Mouse (Mus musculus): ENCODE measurements around the gene Ccdc33. TPM values are rescaled to one million over a fixed set of nuclear protein-coding genes. Genes with fewer than 3 reads are reported as not detected.

Gene Ccdc33
- polyA plus RNA-seq, 1 experiment from 2014 or later, result 0.25 TPM

- 73% methylated on average over 22 of the region's 22 CpGs for WGBS
- H3K27ac ChIP-seq (replicated peaks; ENCODE audit: low read depth, low read length), result peak overlapping the region; percentile 96
- peak overlapping the region; percentile 61 for H3K9ac ChIP-seq (ENCODE audit: low read depth, low read length)
- peak overlapping the region; percentile 38 for H3K4me3 ChIP-seq (ENCODE audit: low read depth, low read length)
- peaks cover 66% of the 10 kb centered on the region for H3K4me1 ChIP-seq (ENCODE audit: control insufficient read depth, insufficient read depth, low read length)
- H3K9me3 ChIP-seq (ENCODE audit: control insufficient read depth, low read length), result no peaks in the 10 kb centered on the region
- no peaks in the 10 kb centered on the region for H3K27me3 ChIP-seq (replicated peaks; ENCODE audit: control insufficient read depth, insufficient read depth, low read length)
- no peak for ATAC-seq (ENCODE audit: low read depth)
- no peak for DNase-seq (ENCODE audit: low spot score)
- no peaks in the 10 kb centered on the region for H3K36me3 ChIP-seq (ENCODE audit: control insufficient read depth, insufficient read depth, low read length)
- H3K4me2 ChIP-seq (ENCODE audit: low read depth, low read length), result peak overlapping the region; percentile 65
Observed at GRCm38 (mm10) chr9:58156819-58157560, 38.4 kb upstream of the Ccdc33 start.

DNA sequence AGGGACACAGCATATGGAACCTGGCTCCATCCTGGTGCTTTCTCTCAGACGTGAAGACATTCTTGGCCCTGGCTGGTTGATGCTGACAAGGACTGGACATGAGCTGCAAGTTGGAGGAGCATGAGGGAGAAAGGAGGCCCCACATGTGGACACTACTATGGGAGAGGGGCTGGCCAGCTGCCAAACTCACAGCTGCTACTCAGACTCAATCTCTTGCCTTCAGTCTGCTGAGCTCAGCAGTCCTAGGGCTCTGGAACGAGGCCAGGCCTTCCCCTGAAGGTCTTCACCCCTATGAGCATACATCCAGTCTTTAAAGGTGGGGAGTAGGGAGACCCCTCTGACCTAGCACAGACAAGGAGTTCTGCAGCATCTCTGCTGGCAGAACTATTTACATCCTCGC lies 36.7 kb upstream of the Ccdc33 start:
- H3K4me1 ChIP-seq (ENCODE audit: control insufficient read depth, insufficient read depth, low read length), result peaks cover 65% of the 10 kb centered on the region
- no peak for ATAC-seq (ENCODE audit: low read depth)
- peak overlapping the region; percentile 65 for H3K4me2 ChIP-seq (ENCODE audit: low read depth, low read length)
- peak overlapping the region; percentile 38; the same call in 1 of the 2 replicates for H3K4me3 ChIP-seq (ENCODE audit: low read depth, low read length)
- H3K36me3 ChIP-seq (ENCODE audit: control insufficient read depth, insufficient read depth, low read length), result no peaks in the 10 kb centered on the region
- 0 out of 2 replicates have a peak overlapping the region, but pooled peaks have one; percentile 5 for H3K9ac ChIP-seq (ENCODE audit: low read depth, low read length)
- H3K27me3 ChIP-seq (replicated peaks; ENCODE audit: control insufficient read depth, insufficient read depth, low read length), result no peaks in the 10 kb centered on the region
- peak overlapping the region; percentile 12; the same call in 1 of the 2 replicates for H3K27ac ChIP-seq (replicated peaks; ENCODE audit: low read depth, low read length)
- 41% methylated on average over 3 of the region's 3 CpGs for WGBS
- peak; percentile 89 for DNase-seq (ENCODE audit: low spot score)
- no peaks in the 10 kb centered on the region for H3K9me3 ChIP-seq (ENCODE audit: control insufficient read depth, low read length)

DNA sequence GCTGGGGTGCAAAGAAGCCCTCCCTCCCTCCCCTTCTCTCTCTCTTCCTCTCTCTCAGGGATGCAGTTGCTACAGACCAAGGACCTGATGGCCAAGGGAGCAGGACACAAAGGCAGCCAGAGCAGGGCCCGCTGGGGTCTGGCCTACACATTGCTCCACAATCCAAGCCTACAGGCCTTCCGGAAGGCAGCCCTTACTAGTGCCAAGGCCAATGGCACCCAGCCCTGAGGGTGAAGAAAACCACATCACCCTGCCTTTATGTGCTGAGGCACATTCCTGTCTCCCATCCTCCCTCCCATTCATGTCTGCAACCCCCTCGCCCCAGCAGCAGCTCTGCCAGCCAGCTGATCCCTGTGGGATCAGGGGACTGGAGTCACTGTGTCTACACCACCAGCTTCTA lies 34.5 kb upstream of the Ccdc33 start:
- Histone ChIP-seq H3K4me2 (ENCODE audit: low read depth, low read length) (no peak overlapping the region), H3K9ac (ENCODE audit: low read depth, low read length) (no peak overlapping the region), H3K27me3 (replicated peaks; ENCODE audit: control insufficient read depth, insufficient read depth, low read length) (no peaks in the 10 kb centered on the region), H3K36me3 (ENCODE audit: control insufficient read depth, insufficient read depth, low read length) (no peaks in the 10 kb centered on the region), H3K27ac (replicated peaks; ENCODE audit: low read depth, low read length) (peak overlapping the region; percentile 73), H3K9me3 (ENCODE audit: control insufficient read depth, low read length) (no peaks in the 10 kb centered on the region), H3K4me3 (ENCODE audit: low read depth, low read length) (no peak overlapping the region), H3K4me1 (ENCODE audit: control insufficient read depth, insufficient read depth, low read length) (peaks cover 49% of the 10 kb centered on the region)
- 57% methylated on average over 3 of the region's 3 CpGs for WGBS
- no peak for ATAC-seq (ENCODE audit: low read depth)
- no peak for DNase-seq (ENCODE audit: low spot score)

DNA sequence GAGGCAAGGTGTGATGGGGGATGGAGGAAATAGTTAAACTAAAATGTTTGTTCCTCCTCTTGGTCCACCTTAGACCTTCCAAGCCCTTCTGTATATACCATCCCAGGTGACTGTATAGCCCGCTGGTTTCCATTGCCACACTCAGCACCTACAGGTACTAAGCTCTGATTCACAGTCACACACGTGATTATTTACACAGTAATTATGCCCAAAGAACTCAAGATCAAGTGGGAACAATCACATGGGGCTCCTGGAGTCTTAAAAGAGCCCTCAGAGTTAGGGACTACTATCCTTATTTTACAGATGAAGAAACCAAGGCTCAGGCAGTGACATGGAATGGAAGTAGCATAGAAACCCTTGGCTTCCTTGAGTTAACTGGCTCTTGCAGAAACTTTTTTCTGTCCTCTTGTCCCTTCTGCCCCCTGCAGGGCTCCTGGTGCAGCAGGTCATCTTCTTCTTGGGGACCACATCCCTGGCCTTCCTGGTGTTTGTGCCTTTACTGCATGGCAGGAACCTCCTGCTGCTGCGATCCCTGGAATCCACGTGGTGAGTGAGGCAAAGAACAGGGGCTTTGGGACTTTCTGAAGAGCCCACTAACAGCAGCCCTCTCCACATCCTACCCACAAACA lies 32.2 kb upstream of the Ccdc33 start:
- H3K27me3 ChIP-seq (replicated peaks; ENCODE audit: control insufficient read depth, insufficient read depth, low read length), result no peaks in the 10 kb centered on the region
- DNase-seq (ENCODE audit: low spot score), result no peak
- no peak overlapping the region for H3K4me3 ChIP-seq (ENCODE audit: low read depth, low read length)
- H3K9ac ChIP-seq (ENCODE audit: low read depth, low read length), result no peak overlapping the region
- 66% methylated on average over 4 of the region's 4 CpGs for WGBS
- peaks cover 27% of the 10 kb centered on the region for H3K4me1 ChIP-seq (ENCODE audit: control insufficient read depth, insufficient read depth, low read length)
- H3K27ac ChIP-seq (replicated peaks; ENCODE audit: low read depth, low read length), result no peak overlapping the region
- no peak for ATAC-seq (ENCODE audit: low read depth)
- H3K36me3 ChIP-seq (ENCODE audit: control insufficient read depth, insufficient read depth, low read length), result no peaks in the 10 kb centered on the region
- H3K9me3 ChIP-seq (ENCODE audit: control insufficient read depth, low read length), result no peaks in the 10 kb centered on the region
- H3K4me2 ChIP-seq (ENCODE audit: low read depth, low read length), result no peak overlapping the region

GRCm38 (mm10) chr9:58148806-58149205 lies 30.2 kb upstream of the Ccdc33 start:
- H3K36me3 ChIP-seq (ENCODE audit: control insufficient read depth, insufficient read depth, low read length), result no peaks in the 10 kb centered on the region
- no peak overlapping the region for H3K9ac ChIP-seq (ENCODE audit: low read depth, low read length)
- H3K27ac ChIP-seq (replicated peaks; ENCODE audit: low read depth, low read length), result no peak overlapping the region
- H3K4me3 ChIP-seq (ENCODE audit: low read depth, low read length), result no peak overlapping the region
- 60% methylated on average over 2 of the region's 2 CpGs for WGBS
- DNase-seq (ENCODE audit: low spot score) (no peak), ATAC-seq (ENCODE audit: low read depth) (no peak)
- H3K27me3 ChIP-seq (replicated peaks; ENCODE audit: control insufficient read depth, insufficient read depth, low read length), result no peaks in the 10 kb centered on the region
- H3K4me1 ChIP-seq (ENCODE audit: control insufficient read depth, insufficient read depth, low read length), result peaks cover 12% of the 10 kb centered on the region
- no peaks in the 10 kb centered on the region for H3K9me3 ChIP-seq (ENCODE audit: control insufficient read depth, low read length)
- H3K4me2 ChIP-seq (ENCODE audit: low read depth, low read length), result no peak overlapping the region

DNA sequence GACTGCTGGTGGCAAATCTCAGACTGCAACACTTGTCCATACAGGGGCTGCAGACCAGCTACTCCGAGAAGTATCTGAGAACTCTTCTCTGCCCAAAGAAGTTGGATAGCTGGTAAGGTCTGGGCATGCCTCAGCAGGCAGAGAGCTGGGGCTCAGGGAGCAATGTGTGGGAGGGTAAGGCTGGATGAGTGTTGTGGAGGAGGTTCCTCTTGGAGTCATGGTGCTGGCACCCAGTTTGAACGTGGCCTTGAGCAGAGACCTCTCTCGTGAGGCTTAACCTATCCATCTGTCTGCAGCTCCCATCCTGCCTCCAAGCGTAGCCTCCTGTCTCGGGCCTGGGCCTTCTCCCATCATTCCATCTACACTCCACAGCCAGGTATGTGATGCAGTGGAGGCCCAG lies 26.8 kb upstream of the Ccdc33 start:
- Histone ChIP-seq H3K4me3 (ENCODE audit: low read depth, low read length) (no peak overlapping the region), H3K9me3 (ENCODE audit: control insufficient read depth, low read length) (no peaks in the 10 kb centered on the region), H3K9ac (ENCODE audit: low read depth, low read length) (no peak overlapping the region), H3K36me3 (ENCODE audit: control insufficient read depth, insufficient read depth, low read length) (no peaks in the 10 kb centered on the region), H3K4me2 (ENCODE audit: low read depth, low read length) (no peak overlapping the region), H3K4me1 (ENCODE audit: control insufficient read depth, insufficient read depth, low read length) (peaks cover 10% of the 10 kb centered on the region; the same call in 1 of the 2 replicates), H3K27me3 (replicated peaks; ENCODE audit: control insufficient read depth, insufficient read depth, low read length) (0 out of 2 replicates have a peak, but pooled peaks cover 2% of the 10 kb centered on the region), H3K27ac (replicated peaks; ENCODE audit: low read depth, low read length) (no peak overlapping the region)
- 75% methylated on average over 5 of the region's 5 CpGs for WGBS
- ATAC-seq (ENCODE audit: low read depth), result no peak
- no peak for DNase-seq (ENCODE audit: low spot score)

DNA sequence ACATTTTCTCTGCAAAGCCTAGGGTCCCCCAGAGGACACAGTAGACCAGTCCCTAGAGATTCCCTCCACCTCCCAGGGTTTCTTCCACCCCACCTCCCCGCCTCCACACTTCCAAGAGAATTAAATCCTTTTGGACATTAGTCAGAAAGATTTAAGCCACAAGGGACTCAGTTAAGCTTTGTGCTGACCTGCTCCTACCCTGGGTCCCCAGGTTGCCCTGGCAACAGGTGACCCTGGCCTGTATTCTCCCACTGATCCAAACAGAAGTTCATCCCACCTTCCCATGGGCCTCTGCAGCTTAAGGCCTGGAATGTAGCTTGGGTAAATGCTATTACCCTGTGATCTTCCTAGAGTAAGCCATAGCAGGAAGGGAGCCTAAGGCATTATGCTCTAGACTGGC lies 26.0 kb upstream of the Ccdc33 start:
- 36% methylated on average over 1 of the region's 1 CpGs for WGBS
- no peak overlapping the region for H3K27ac ChIP-seq (replicated peaks; ENCODE audit: low read depth, low read length)
- no peak overlapping the region for H3K4me2 ChIP-seq (ENCODE audit: low read depth, low read length)
- H3K27me3 ChIP-seq (replicated peaks; ENCODE audit: control insufficient read depth, insufficient read depth, low read length), result 0 out of 2 replicates have a peak, but pooled peaks cover 2% of the 10 kb centered on the region
- ATAC-seq (ENCODE audit: low read depth) (no peak), DNase-seq (ENCODE audit: low spot score) (no peak)
- H3K4me1 ChIP-seq (ENCODE audit: control insufficient read depth, insufficient read depth, low read length), result peaks cover 10% of the 10 kb centered on the region; the same call in 1 of the 2 replicates
- H3K9ac ChIP-seq (ENCODE audit: low read depth, low read length), result no peak overlapping the region
- H3K4me3 ChIP-seq (ENCODE audit: low read depth, low read length), result no peak overlapping the region
- no peaks in the 10 kb centered on the region for H3K36me3 ChIP-seq (ENCODE audit: control insufficient read depth, insufficient read depth, low read length)
- no peaks in the 10 kb centered on the region for H3K9me3 ChIP-seq (ENCODE audit: control insufficient read depth, low read length)

GRCm38 (mm10) chr9:58143419-58143818 lies 24.8 kb upstream of the Ccdc33 start:
- Histone ChIP-seq H3K27ac (replicated peaks; ENCODE audit: low read depth, low read length) (peak overlapping the region; percentile 18; the same call in 1 of the 2 replicates), H3K36me3 (ENCODE audit: control insufficient read depth, insufficient read depth, low read length) (no peaks in the 10 kb centered on the region)

More at GRCm38 (mm10) chr9:58143419-58143818, 24.8 kb upstream of the Ccdc33 start:
- H3K9me3 ChIP-seq (ENCODE audit: control insufficient read depth, low read length), result no peaks in the 10 kb centered on the region
- H3K27me3 ChIP-seq (replicated peaks; ENCODE audit: control insufficient read depth, insufficient read depth, low read length), result 0 out of 2 replicates have a peak, but pooled peaks cover 2% of the 10 kb centered on the region
- WGBS, result 20% methylated on average over 7 of the region's 7 CpGs
- peak overlapping the region; percentile 5; the same call in 1 of the 2 replicates for H3K9ac ChIP-seq (ENCODE audit: low read depth, low read length)
- no peak overlapping the region for H3K4me2 ChIP-seq (ENCODE audit: low read depth, low read length)
- ATAC-seq (ENCODE audit: low read depth) (peak; percentile 49; the same call in 1 of the 2 replicates), DNase-seq (ENCODE audit: low spot score) (peak; percentile 75)
- no peak overlapping the region for H3K4me3 ChIP-seq (ENCODE audit: low read depth, low read length)
- H3K4me1 ChIP-seq (ENCODE audit: control insufficient read depth, insufficient read depth, low read length), result peaks cover 10% of the 10 kb centered on the region; the same call in 1 of the 2 replicates

Measured in embryonic facial prominence, embryonic 14.5 days (tissue).